Mouse (Mus musculus) lung, embryonic 14.5 days (tissue): ENCODE results near the gene Tnfaip8l1. TPM values are rescaled to one million over a fixed set of nuclear protein-coding genes. Genes with fewer than 3 reads are reported as not detected.

Experiments used
- ATAC-seq: fragments of 200-750 bp; cut with Nextera tagmentation; 2 replicates; pipeline ENCODE4 v1.8.0; 2017; ENCODE audit warnings: mild to moderate bottlenecking, moderate TSS enrichment, moderate library complexity; ENCODE audit not compliant: insufficient read depth
- DNase-seq: peaks from one replicate; pipeline ENCODE4 v3.0.0-alpha.2; 2015
- H3K27ac ChIP-seq: fragments of 300-500 bp; sonication (generic); 2 replicates; pipeline ENCODE4 v1.5.1; 2014; ENCODE audit warnings: low read depth, mild to moderate bottlenecking, moderate library complexity
- H3K27me3 ChIP-seq: fragments of 300-500 bp; sonication (generic); 2 replicates; pipeline ENCODE4 v1.6.1; 2014; ENCODE audit warnings: low read length, control low read depth; ENCODE audit not compliant: insufficient read depth
- H3K36me3 ChIP-seq: fragments of 300-500 bp; sonication (generic); 2 replicates; pipeline ENCODE4 v1.6.1; 2014; ENCODE audit warnings: control low read depth; ENCODE audit not compliant: insufficient read depth
- H3K4me1 ChIP-seq: fragments of 300-500 bp; sonication (generic); 2 replicates; pipeline ENCODE4 v1.6.1; 2014; ENCODE audit warnings: antibody characterized with exemption, control low read depth; ENCODE audit not compliant: insufficient read depth
- H3K4me2 ChIP-seq: fragments of 300-500 bp; sonication (generic); 2 replicates; pipeline ENCODE4 v1.6.1; 2014; ENCODE audit warnings: mild to moderate bottlenecking
- H3K4me3 ChIP-seq: fragments of 300-500 bp; sonication (generic); 2 replicates; pipeline ENCODE4 v1.5.1; 2014; ENCODE audit warnings: low read depth, low read length
- H3K9ac ChIP-seq: fragments of 300-500 bp; sonication (generic); 2 replicates; pipeline ENCODE4 v1.6.1; 2014
- H3K9me3 ChIP-seq: fragments of 300-500 bp; sonication (generic); 2 replicates; pipeline ENCODE4 v1.6.1; 2016; ENCODE audit warnings: low read depth, low read length, control low read depth
- CTCF ChIP-seq: IDR thresholded peaks from 2 replicates; pipeline ENCODE4 v1.5.1; 2016; ENCODE audit warnings: antibody characterized with exemption, low read depth
- WGBS: fragments of 180-500 bp; shearing (Covaris S2); extraction: QIAGEN DNeasy Blood & Tissue Kit; methylation state at CpG from one replicate; pipeline ENCODE4 v1.1.7; 2014; 5-methylcytosine and 5-hydroxymethylcytosine counted together
- polyA plus RNA-seq: library from polyadenylated mRNA; unstranded; fragments of >200 nt; fragmentation: Nextera tagmentation; extraction: Ambion mirVana; gene quantifications from 2 replicates; pipeline ENCODE4 v1.2.1, GENCODE M21; 2014

Gene Tnfaip8l1
- polyA plus RNA-seq, 1 experiment from 2014 or later: 14.5 TPM

GRCm38 (mm10) chr17:56165671-56166070, 3.4 kb downstream of the Tnfaip8l1 start:
- no peak overlapping the region for H3K9ac ChIP-seq
- ATAC-seq (no peak), DNase-seq (no peak)

GRCm38 (mm10) chr17:56169830-56170229, 7.6 kb downstream of the Tnfaip8l1 start:
- Histone ChIP-seq H3K27ac (peak overlapping the region; percentile 19; the same call in 1 of the 2 replicates), H3K27me3 (no peaks in the 10 kb centered on the region), H3K36me3 (0 out of 2 replicates have a peak, but pooled peaks cover under 1% of the 10 kb centered on the region), H3K9ac (no peak overlapping the region), H3K4me2 (no peak overlapping the region), H3K9me3 (no peaks in the 10 kb centered on the region), H3K4me1 (no peaks in the 10 kb centered on the region), H3K4me3 (no peak overlapping the region)
- TF ChIP-seq CTCF: no peak
- 61% methylated on average over 6 of the region's 6 CpGs for WGBS
- peak; percentile 33; the same call in 1 of the 2 replicates for ATAC-seq
- DNase-seq: peak; percentile 62

More at GRCm38 (mm10) chr17:56165671-56166070, 3.4 kb downstream of the Tnfaip8l1 start:
- H3K4me3 ChIP-seq: no peak overlapping the region
- no peaks in the 10 kb centered on the region for H3K36me3 ChIP-seq
- WGBS: 57% methylated on average over 11 of the region's 11 CpGs
- no peak overlapping the region for H3K27ac ChIP-seq
- H3K27me3 ChIP-seq: no peaks in the 10 kb centered on the region
- no peak overlapping the region for H3K4me2 ChIP-seq
- H3K4me1 ChIP-seq: peaks cover 7% of the 10 kb centered on the region; the same call in 1 of the 2 replicates
- TF ChIP-seq CTCF: no peak
- no peaks in the 10 kb centered on the region for H3K9me3 ChIP-seq

GRCm38 (mm10) chr17:56170636-56171035, 8.4 kb downstream of the Tnfaip8l1 start:
- H3K9ac ChIP-seq: no peak overlapping the region
- no peak overlapping the region for H3K4me2 ChIP-seq
- WGBS: 60% methylated on average over 10 of the region's 10 CpGs
- H3K27me3 ChIP-seq: no peaks in the 10 kb centered on the region
- no peak for TF ChIP-seq CTCF
- peaks cover 7% of the 10 kb centered on the region; the same call in 1 of the 2 replicates for H3K36me3 ChIP-seq
- no peak for DNase-seq
- H3K27ac ChIP-seq: peak overlapping the region; percentile 19; the same call in 1 of the 2 replicates
- no peak overlapping the region for H3K4me3 ChIP-seq
- no peaks in the 10 kb centered on the region for H3K9me3 ChIP-seq
- no peak for ATAC-seq
- H3K4me1 ChIP-seq: no peaks in the 10 kb centered on the region

- Histone ChIP-seq H3K4me2 (no peak overlapping the region), H3K36me3 (peaks cover 14% of the 10 kb centered on the region), H3K27me3 (no peaks in the 10 kb centered on the region), H3K4me1 (no peaks in the 10 kb centered on the region), H3K9ac (no peak overlapping the region; the same call in 1 of the 2 replicates), H3K9me3 (no peaks in the 10 kb centered on the region), H3K27ac (no peak overlapping the region), H3K4me3 (no peak overlapping the region)
- no peak for ATAC-seq
- no peak for TF ChIP-seq CTCF
- no peak for DNase-seq
- WGBS: 71% methylated on average over 9 of the region's 9 CpGs
Observed at GRCm38 (mm10) chr17:56171456-56171855, 9.2 kb downstream of the Tnfaip8l1 start.

- H3K9ac ChIP-seq: no peak overlapping the region; the same call in 1 of the 2 replicates
Observed at GRCm38 (mm10) chr17:56171881-56172280, 9.6 kb downstream of the Tnfaip8l1 start.

DNA sequence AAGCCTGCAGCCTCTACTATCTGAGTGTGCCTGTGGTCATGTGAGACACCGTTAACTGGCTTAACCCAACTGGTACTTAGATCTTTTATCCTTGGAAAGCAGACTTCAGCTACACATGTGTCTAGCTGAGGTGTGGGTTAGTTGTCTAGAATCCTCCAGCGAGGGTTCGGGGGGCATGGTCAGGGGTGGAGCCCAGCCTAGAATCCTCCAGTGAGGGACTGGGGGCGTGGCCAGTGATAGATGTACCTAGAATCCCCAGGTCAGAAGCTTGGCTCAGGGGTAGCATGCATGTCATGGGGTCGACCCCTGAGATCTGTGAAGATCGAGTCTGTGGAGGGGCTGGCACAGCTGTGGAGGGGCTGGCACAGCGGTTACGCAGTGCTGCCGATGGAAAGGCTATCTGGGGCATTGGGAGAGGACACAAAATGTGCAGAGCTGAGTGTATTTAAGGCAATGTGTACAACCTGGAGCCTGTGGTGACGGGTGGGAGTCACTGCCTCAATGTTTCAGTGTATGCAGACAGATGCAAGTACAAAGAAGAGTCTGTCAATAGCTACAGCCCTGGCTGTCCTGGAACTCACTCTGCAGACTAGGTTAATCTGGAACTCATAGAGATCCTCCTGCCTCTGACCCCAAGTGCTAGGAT, 11.2 kb downstream of the Tnfaip8l1 start:
- no peak for TF ChIP-seq CTCF
- ATAC-seq (no peak), DNase-seq (no peak)
- no peak overlapping the region for H3K4me2 ChIP-seq
- H3K4me1 ChIP-seq: no peaks in the 10 kb centered on the region
- WGBS: 49% methylated on average over 10 of the region's 10 CpGs
- H3K36me3 ChIP-seq: peaks cover 33% of the 10 kb centered on the region
- no peak overlapping the region for H3K27ac ChIP-seq
- H3K9me3 ChIP-seq: no peaks in the 10 kb centered on the region
- H3K27me3 ChIP-seq: no peaks in the 10 kb centered on the region
- H3K4me3 ChIP-seq: no peak overlapping the region
- no peak overlapping the region for H3K9ac ChIP-seq

More at GRCm38 (mm10) chr17:56171881-56172280, 9.6 kb downstream of the Tnfaip8l1 start:
- Histone ChIP-seq H3K9me3 (no peaks in the 10 kb centered on the region), H3K4me1 (no peaks in the 10 kb centered on the region), H3K27ac (no peak overlapping the region), H3K4me3 (no peak overlapping the region), H3K36me3 (peaks cover 18% of the 10 kb centered on the region), H3K27me3 (no peaks in the 10 kb centered on the region), H3K4me2 (no peak overlapping the region)
- WGBS: 87% methylated on average over 17 of the region's 17 CpGs
- ATAC-seq (no peak), DNase-seq (no peak)
- no peak for TF ChIP-seq CTCF

GRCm38 (mm10) chr17:56175416-56175815, 13.1 kb downstream of the Tnfaip8l1 start:
- 97% methylated on average over 3 of the region's 3 CpGs for WGBS
- peaks cover 49% of the 10 kb centered on the region for H3K36me3 ChIP-seq
- DNase-seq (no peak), ATAC-seq (no peak)
- no peaks in the 10 kb centered on the region for H3K4me1 ChIP-seq
- no peak overlapping the region for H3K9ac ChIP-seq
- no peak overlapping the region for H3K4me2 ChIP-seq
- H3K27me3 ChIP-seq: no peaks in the 10 kb centered on the region
- no peaks in the 10 kb centered on the region for H3K9me3 ChIP-seq
- TF ChIP-seq CTCF: no peak
- no peak overlapping the region for H3K4me3 ChIP-seq
- no peak overlapping the region for H3K27ac ChIP-seq
